Mouse (Mus musculus) liver, embryonic 12.5 days (tissue): ENCODE measurements around the gene Efna3. TPM values are rescaled to one million over a fixed set of nuclear protein-coding genes. Genes with fewer than 3 reads are reported as not detected.

Experiments
- ATAC-seq: fragments of 200-750 bp; cut with Nextera tagmentation; 2 replicates; pipeline ENCODE4 v1.8.0; 2017; ENCODE audit warnings: moderate number of reproducible peaks, mild to moderate bottlenecking, moderate library complexity
- H3K27ac ChIP-seq: fragments of 300-500 bp; sonication (generic); 2 replicates; pipeline ENCODE4 v1.5.1; 2016; ENCODE audit warnings: mild to moderate bottlenecking
- H3K27me3 ChIP-seq: fragments of 300-500 bp; sonication (generic); replicated peaks from 2 replicates; pipeline ENCODE4 v1.6.1; 2016; ENCODE audit warnings: mild to moderate bottlenecking, moderate library complexity
- H3K36me3 ChIP-seq: fragments of 300-500 bp; sonication (generic); 2 replicates; pipeline ENCODE4 v1.6.1; 2016; ENCODE audit warnings: mild to moderate bottlenecking, moderate library complexity
- H3K4me1 ChIP-seq: fragments of 300-500 bp; sonication (generic); 2 replicates; pipeline ENCODE4 v1.6.1; 2016
- H3K4me2 ChIP-seq: fragments of 300-500 bp; sonication (generic); 2 replicates; pipeline ENCODE4 v1.6.1; 2016; ENCODE audit warnings: mild to moderate bottlenecking, moderate library complexity
- H3K4me3 ChIP-seq: fragments of 300-500 bp; sonication (generic); 2 replicates; pipeline ENCODE4 v1.5.1; 2016; ENCODE audit warnings: mild to moderate bottlenecking, moderate library complexity
- H3K9ac ChIP-seq: fragments of 300-500 bp; sonication (generic); 2 replicates; pipeline ENCODE4 v1.6.1; 2016; ENCODE audit warnings: mild to moderate bottlenecking, moderate library complexity
- H3K9me3 ChIP-seq: fragments of 300-500 bp; sonication (generic); replicated peaks from 2 replicates; pipeline ENCODE4 v1.6.1; 2016; ENCODE audit warnings: mild to moderate bottlenecking, moderate library complexity
- WGBS: fragments of 180-500 bp; shearing (Covaris S2); methylation state at CpG from one replicate; pipeline ENCODE4 v1.1.7; 2016; ENCODE audit not compliant: insufficient replicate concordance; 5-methylcytosine and 5-hydroxymethylcytosine counted together
- polyA plus RNA-seq: library from polyadenylated mRNA; unstranded; fragments of >200 nt; fragmentation: Nextera tagmentation; extraction: Ambion mirVana; gene quantifications from 2 replicates; pipeline ENCODE4 v1.2.1, GENCODE M21; 2016

The Efna3 gene
- polyA plus RNA-seq, 1 experiment from 2014 or later, result 1.0 TPM

DNA sequence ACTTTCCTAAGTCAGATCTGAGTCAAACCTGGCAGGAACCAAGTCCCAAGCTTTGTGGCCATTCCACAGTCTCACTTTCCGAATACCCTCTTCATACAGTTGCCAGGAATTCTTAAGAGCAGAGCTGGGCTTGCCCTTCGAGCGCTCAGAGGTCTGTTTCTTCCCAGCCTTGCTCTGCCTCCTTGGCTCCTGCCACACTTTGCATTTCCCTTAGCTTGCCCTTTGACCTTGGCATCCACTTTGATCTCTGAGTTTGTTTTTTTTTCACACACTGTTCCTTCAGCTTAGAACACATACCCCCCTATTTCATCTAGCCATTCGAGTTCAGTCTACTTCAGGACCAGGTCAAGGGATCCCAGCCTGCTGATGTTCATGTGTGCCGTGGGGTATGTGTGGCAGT lies 28.5 kb upstream of the Efna3 start:
- H3K4me1 ChIP-seq, result peaks cover 25% of the 10 kb centered on the region
- H3K36me3 ChIP-seq, result no peaks in the 10 kb centered on the region
- WGBS, result 58% methylated on average over 5 of the region's 5 CpGs
- no peak overlapping the region for H3K4me2 ChIP-seq
- H3K9me3 ChIP-seq, result no peaks in the 10 kb centered on the region
- no peak for ATAC-seq
- no peak overlapping the region for H3K9ac ChIP-seq
- no peak overlapping the region for H3K4me3 ChIP-seq
- H3K27me3 ChIP-seq, result peaks cover 87% of the 10 kb centered on the region
- no peak overlapping the region for H3K27ac ChIP-seq

GRCm38 (mm10) chr3:89349869-89350501 lies 27.2 kb upstream of the Efna3 start, which contains the start of gene Adam15:
TSS of gene Adam15 (minus strand) at chr3:89349996.
- Histone ChIP-seq H3K4me1 (peaks cover 25% of the 10 kb centered on the region), H3K4me3 (peak within 1 kb of the TSS; percentile 60), H3K27me3 (peaks cover 78% of the 10 kb centered on the region), H3K27ac (no peak within 1 kb of the TSS), H3K4me2 (peak within 1 kb of the TSS; percentile 81), H3K9me3 (no peaks in the 10 kb centered on the region), H3K9ac (peak within 1 kb of the TSS; percentile 52), H3K36me3 (no peaks in the 10 kb centered on the region)
- ATAC-seq, result peak; percentile 76
- 1% methylated on average over 59 of the region's 59 CpGs for WGBS

GRCm38 (mm10) chr3:89348911-89349868 lies 26.4 kb upstream of the Efna3 start:
- Histone ChIP-seq H3K36me3 (no peaks in the 10 kb centered on the region), H3K27me3 (peaks cover 74% of the 10 kb centered on the region), H3K4me3 (peak overlapping the region; percentile 60), H3K27ac (no peak overlapping the region), H3K9ac (peak overlapping the region; percentile 52), H3K4me2 (peak overlapping the region; percentile 81), H3K4me1 (peaks cover 21% of the 10 kb centered on the region), H3K9me3 (no peaks in the 10 kb centered on the region)
- ATAC-seq, result no peak
- 4% methylated on average over 38 of the region's 38 CpGs for WGBS

DNA sequence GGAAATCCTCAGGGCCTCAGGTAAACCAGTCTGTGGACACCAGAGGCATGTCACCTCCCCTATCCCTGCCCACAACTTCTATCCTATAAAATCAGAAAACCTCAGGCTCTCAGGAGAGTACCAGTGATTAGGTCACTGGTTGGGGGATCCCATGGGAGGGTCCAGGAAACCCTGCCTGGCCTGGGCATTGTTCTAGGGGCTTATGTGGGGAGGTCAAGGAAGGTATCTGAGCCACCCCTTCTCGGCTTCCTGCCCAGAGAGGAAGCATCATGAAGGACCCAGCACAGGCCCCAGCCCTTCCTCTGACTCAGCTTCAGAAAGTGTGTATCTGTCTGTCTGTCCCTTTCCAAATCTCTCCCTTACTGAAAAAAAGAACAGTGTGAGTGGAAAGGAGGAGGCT lies 25.2 kb upstream of the Efna3 start:
- H3K4me2 ChIP-seq, result no peak overlapping the region
- H3K9ac ChIP-seq, result no peak overlapping the region
- ATAC-seq, result no peak
- no peak overlapping the region for H3K27ac ChIP-seq
- no peaks in the 10 kb centered on the region for H3K36me3 ChIP-seq
- H3K4me1 ChIP-seq, result peaks cover 19% of the 10 kb centered on the region
- H3K27me3 ChIP-seq, result peaks cover 62% of the 10 kb centered on the region
- no peak overlapping the region for H3K4me3 ChIP-seq
- H3K9me3 ChIP-seq, result no peaks in the 10 kb centered on the region
- whole genome bisulfite sequencing, result 9% methylated on average over 1 of the region's 1 CpGs

DNA sequence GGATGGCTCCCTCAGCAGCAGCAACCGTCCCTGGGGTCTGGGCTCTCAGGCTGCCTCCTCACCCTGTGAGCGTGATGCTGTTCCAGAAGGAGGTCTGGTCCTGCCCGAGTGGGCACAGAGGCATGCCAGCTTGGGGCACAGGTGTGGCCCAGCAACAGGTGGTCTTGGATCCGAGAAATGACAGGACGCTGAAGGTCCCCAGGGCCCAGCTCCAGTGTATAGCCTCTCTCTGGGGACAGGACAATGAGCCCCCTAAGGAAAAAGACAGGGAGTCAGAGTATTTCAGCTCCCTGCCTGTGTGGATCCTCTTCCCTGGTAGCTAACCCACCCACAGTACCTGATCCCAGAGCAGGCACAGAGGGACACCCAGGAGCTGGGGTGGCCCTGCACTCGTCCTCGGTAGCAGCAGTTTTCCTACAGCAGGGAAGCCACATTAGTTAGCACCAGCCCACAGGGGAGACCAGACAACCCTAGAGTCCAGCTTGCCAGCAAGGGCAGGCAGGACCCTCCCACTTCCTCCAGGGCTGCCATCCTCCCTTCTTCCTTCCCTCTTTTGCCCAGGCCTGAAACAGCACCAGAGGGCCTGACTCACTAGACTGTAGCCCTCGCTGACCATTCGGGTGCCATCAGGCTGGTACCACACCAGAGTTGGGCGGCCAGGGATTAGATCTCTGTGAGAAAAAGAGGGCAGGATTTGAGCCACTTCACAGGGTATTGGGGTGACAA lies 24.2 kb upstream of the Efna3 start:
- H3K4me1 ChIP-seq, result peaks cover 19% of the 10 kb centered on the region
- WGBS, result 58% methylated on average over 10 of the region's 10 CpGs
- H3K27ac ChIP-seq, result no peak overlapping the region
- no peak overlapping the region for H3K4me2 ChIP-seq
- H3K27me3 ChIP-seq, result peaks cover 52% of the 10 kb centered on the region
- H3K9ac ChIP-seq, result no peak overlapping the region
- no peaks in the 10 kb centered on the region for H3K9me3 ChIP-seq
- H3K36me3 ChIP-seq, result no peaks in the 10 kb centered on the region
- H3K4me3 ChIP-seq, result no peak overlapping the region
- ATAC-seq, result no peak

DNA sequence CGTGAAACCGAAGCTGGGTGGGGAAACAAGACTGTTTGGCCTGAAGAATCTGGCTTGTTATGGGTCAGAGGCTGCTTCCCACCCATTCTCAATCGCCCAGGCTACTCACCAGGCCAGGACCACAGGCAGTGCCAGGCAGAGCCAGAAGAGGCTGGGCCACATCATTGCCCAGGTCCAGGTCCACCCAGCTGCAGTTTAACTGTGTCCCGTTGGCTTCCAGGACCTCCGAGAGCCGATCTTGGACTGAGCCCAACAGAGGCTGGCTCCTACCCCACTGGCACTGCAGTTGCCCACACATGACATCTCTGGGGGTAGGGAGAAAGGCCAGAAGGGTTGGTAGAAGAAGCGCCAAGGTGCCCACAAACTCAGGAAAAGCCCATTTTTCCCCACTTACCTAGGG lies 20.5 kb upstream of the Efna3 start:
- H3K9ac ChIP-seq, result no peak overlapping the region
- no peaks in the 10 kb centered on the region for H3K9me3 ChIP-seq
- WGBS, result 77% methylated on average over 7 of the region's 7 CpGs
- H3K4me2 ChIP-seq, result no peak overlapping the region
- H3K27ac ChIP-seq, result no peak overlapping the region
- no peak overlapping the region for H3K4me3 ChIP-seq
- peaks cover under 1% of the 10 kb centered on the region for H3K4me1 ChIP-seq
- no peak for ATAC-seq
- no peaks in the 10 kb centered on the region for H3K36me3 ChIP-seq
- peaks cover 32% of the 10 kb centered on the region for H3K27me3 ChIP-seq

DNA sequence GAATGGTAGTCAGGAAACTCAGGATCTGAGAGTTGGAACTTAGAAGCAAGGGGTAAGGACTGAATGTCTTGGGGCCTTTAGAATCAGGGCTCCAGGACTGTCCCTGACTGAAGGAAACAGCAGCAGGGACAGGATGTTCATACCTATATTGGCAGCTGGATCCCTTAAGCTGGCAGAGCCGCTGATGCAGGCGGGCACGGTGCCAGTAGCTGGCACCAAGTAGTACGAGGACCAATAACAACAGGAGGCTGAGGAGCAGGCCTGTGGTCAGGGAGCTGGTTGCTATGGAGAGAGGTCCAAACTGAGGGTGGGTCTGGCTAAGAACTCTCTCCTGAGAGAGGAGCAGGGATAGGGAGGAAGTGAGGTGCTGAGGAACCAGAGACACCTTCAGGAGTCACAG lies 19.0 kb upstream of the Efna3 start:
- Histone ChIP-seq H3K9ac (no peak overlapping the region), H3K4me2 (no peak overlapping the region), H3K27ac (no peak overlapping the region), H3K27me3 (peaks cover 34% of the 10 kb centered on the region), H3K9me3 (no peaks in the 10 kb centered on the region), H3K4me3 (no peak overlapping the region), H3K36me3 (no peaks in the 10 kb centered on the region), H3K4me1 (peaks cover 14% of the 10 kb centered on the region)
- WGBS, result 79% methylated on average over 4 of the region's 4 CpGs
- ATAC-seq, result no peak

DNA sequence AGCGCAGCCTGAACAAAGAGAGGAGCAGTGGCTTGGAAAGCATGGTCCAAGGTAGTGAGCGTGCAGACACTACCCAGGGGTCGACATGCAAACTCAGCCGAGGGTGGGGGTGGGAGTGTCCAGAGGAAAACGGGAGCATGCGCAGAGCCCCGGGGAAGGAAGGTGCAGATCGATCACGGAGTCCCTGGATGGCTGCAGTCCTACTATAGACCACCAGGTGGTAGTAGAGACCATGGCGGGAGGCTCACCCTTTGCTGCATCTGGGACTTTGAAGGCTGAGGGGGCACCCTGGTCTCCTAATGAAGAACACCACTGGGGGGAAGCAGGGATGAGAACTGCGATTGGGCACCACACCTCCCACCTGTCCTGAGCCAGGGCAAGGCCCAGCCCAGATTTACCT lies 17.7 kb upstream of the Efna3 start:
- peaks cover 20% of the 10 kb centered on the region for H3K4me1 ChIP-seq
- peaks cover 43% of the 10 kb centered on the region for H3K27me3 ChIP-seq
- no peak; the same call in 1 of the 2 replicates for ATAC-seq
- no peak overlapping the region for H3K27ac ChIP-seq
- WGBS, result 11% methylated on average over 11 of the region's 11 CpGs
- H3K9me3 ChIP-seq, result no peaks in the 10 kb centered on the region
- peak overlapping the region; percentile 41 for H3K4me2 ChIP-seq
- H3K4me3 ChIP-seq, result 0 out of 2 replicates have a peak overlapping the region, but pooled peaks have one; percentile 8
- H3K9ac ChIP-seq, result no peak overlapping the region
- no peaks in the 10 kb centered on the region for H3K36me3 ChIP-seq

DNA sequence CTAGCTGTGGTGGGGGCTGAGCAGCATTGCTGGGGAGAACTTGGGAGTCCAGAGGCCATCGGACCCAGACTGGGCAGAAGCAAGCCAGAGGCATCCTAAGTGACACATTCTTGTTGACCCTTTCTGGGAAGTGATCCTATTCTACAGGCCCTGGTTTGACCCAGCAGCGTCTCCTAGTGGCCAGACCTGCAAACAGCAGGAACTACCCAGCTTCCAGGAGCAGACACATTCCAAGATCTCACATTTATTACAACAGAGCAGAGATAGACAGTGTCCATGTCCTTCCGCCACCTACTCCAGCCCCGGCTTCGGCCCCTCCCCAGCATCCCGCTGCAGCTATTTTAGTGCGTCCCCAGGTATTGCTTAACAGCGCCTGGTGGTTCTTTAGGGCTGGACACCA lies 16.7 kb upstream of the Efna3 start:
- H3K27me3 ChIP-seq, result peaks cover 53% of the 10 kb centered on the region
- no peak overlapping the region for H3K4me3 ChIP-seq
- no peak overlapping the region for H3K9ac ChIP-seq
- ATAC-seq, result no peak
- H3K36me3 ChIP-seq, result no peaks in the 10 kb centered on the region
- no peak overlapping the region for H3K27ac ChIP-seq
- H3K4me1 ChIP-seq, result peaks cover 20% of the 10 kb centered on the region
- WGBS, result 29% methylated on average over 8 of the region's 8 CpGs
- no peaks in the 10 kb centered on the region for H3K9me3 ChIP-seq
- H3K4me2 ChIP-seq, result no peak overlapping the region

- Histone ChIP-seq H3K36me3 (no peaks in the 10 kb centered on the region), H3K4me2 (peak within 1 kb of the TSS; percentile 85), H3K4me3 (peak within 1 kb of the TSS; percentile 62), H3K27me3 (peaks cover 66% of the 10 kb centered on the region), H3K9me3 (no peaks in the 10 kb centered on the region), H3K4me1 (peaks cover 20% of the 10 kb centered on the region), H3K27ac (no peak within 1 kb of the TSS), H3K9ac (peak within 1 kb of the TSS; percentile 65)
- WGBS, result 2% methylated on average over 44 of the region's 44 CpGs
- ATAC-seq, result peak; percentile 68
Observed at GRCm38 (mm10) chr3:89337721-89338578, 15.2 kb upstream of the Efna3 start, which contains the start of gene Efna4. TSS of gene Efna4 (minus strand) at chr3:89338028.
